Mouse (Mus musculus) fibroblast of lung, adult 2 months (primary cell): Measurements from ENCODE around the gene Tmem229a.

Source experiments
- DNase-seq: peaks from one replicate; pipeline ENCODE4 v3.0.0-alpha.2; 2011; ENCODE audit warnings: low read depth

The Tmem229a gene

GRCm38 (mm10) chr6:24955946-24956585, at the start of gene Tmem229a:
Tmem229a (minus strand) TSS chr6:24956297.
- DNase-seq = no peak

GRCm38 (mm10) chr6:24993754-24994153, 37.7 kb upstream of the Tmem229a start:
- DNase-seq = no peak

GRCm38 (mm10) chr6:24989836-24990235, 33.7 kb upstream of the Tmem229a start:
- no peak for DNase-seq

GRCm38 (mm10) chr6:24976176-24976575, 20.1 kb upstream of the Tmem229a start:
- no peak for DNase-seq

- DNase-seq = no peak
These were observed 12.6 kb upstream of the Tmem229a start for GRCm38 (mm10) chr6:24968471-24969223.

GRCm38 (mm10) chr6:24967726-24968125, 11.6 kb upstream of the Tmem229a start:
- no peak for DNase-seq

GRCm38 (mm10) chr6:24966010-24966682, 10.0 kb upstream of the Tmem229a start:
- DNase-seq = no peak

- no peak for DNase-seq
These were observed 7.7 kb upstream of the Tmem229a start for GRCm38 (mm10) chr6:24963754-24964153.

- DNase-seq = no peak
These were observed 483 bp upstream of the Tmem229a start for GRCm38 (mm10) chr6:24956586-24956973.

- no peak for DNase-seq
These were observed 759 bp downstream of the Tmem229a start for GRCm38 (mm10) chr6:24955131-24955945.

- DNase-seq = no peak
These were observed 2.0 kb downstream of the Tmem229a start for GRCm38 (mm10) chr6:24954126-24954525.

GRCm38 (mm10) chr6:24952341-24952740, 3.8 kb downstream of the Tmem229a start:
- no peak for DNase-seq

- DNase-seq = no peak
These were observed 5.4 kb downstream of the Tmem229a start for GRCm38 (mm10) chr6:24950669-24951068.

GRCm38 (mm10) chr6:24925076-24925785, 30.9 kb downstream of the Tmem229a start:
- no peak for DNase-seq

GRCm38 (mm10) chr6:24913591-24913990, 42.5 kb downstream of the Tmem229a start:
- DNase-seq = no peak

- no peak for DNase-seq
These were observed 45.4 kb downstream of the Tmem229a start for GRCm38 (mm10) chr6:24910728-24911105.

GRCm38 (mm10) chr6:24910016-24910727, 45.9 kb downstream of the Tmem229a start:
- DNase-seq = no peak

- DNase-seq = no peak
These were observed 48.3 kb downstream of the Tmem229a start for GRCm38 (mm10) chr6:24907824-24908223.

- DNase-seq = no peak
These were observed 51.0 kb downstream of the Tmem229a start for GRCm38 (mm10) chr6:24905101-24905500.
